Mouse (Mus musculus) G1E (cell line): ENCODE measurements around the gene Map3k15. TPM values are rescaled to one million over a fixed set of nuclear protein-coding genes. Genes with fewer than 3 reads are reported as not detected.

ENCODE experiments used
- ATAC-seq: 2 replicates; pipeline ENCODE4 v1.8.0; 2016; ENCODE audit warnings: mild to moderate bottlenecking; ENCODE audit not compliant: insufficient number of reproducible peaks, poor library complexity, low FRiP score, severe bottlenecking; ENCODE audit errors: extremely low read depth
- DNase-seq: peaks from one replicate; pipeline ENCODE4 v3.0.0; 2012; ENCODE audit warnings: low spot score
- H3K27me3 ChIP-seq: 2 replicates; pipeline ENCODE4 v1.6.1; 2012; ENCODE audit warnings: mild to moderate bottlenecking, low read length, inconsistent platforms; ENCODE audit not compliant: insufficient read depth
- H3K36me3 ChIP-seq: replicated peaks from 2 replicates; pipeline ENCODE3; 2012; ENCODE audit warnings: mild to moderate bottlenecking, inconsistent platforms
- H3K4me1 ChIP-seq: 2 replicates; pipeline ENCODE4 v1.6.1; 2012; ENCODE audit warnings: low read depth, low read length, inconsistent platforms, mixed read lengths; ENCODE audit not compliant: insufficient read depth
- H3K4me3 ChIP-seq: 2 replicates; pipeline ENCODE4 v1.5.1; 2012; ENCODE audit warnings: low read depth, mild to moderate bottlenecking, inconsistent platforms, low read length, moderate library complexity, mixed read lengths
- H3K9me3 ChIP-seq: replicated peaks from 2 replicates; pipeline ENCODE4 v1.6.1; 2012; ENCODE audit warnings: inconsistent platforms
- CTCF ChIP-seq: IDR thresholded peaks from 2 replicates; pipeline ENCODE4 v1.5.1; 2012; ENCODE audit warnings: low read depth, low read length, inconsistent platforms, mixed read lengths
- GATA1 ChIP-seq: IDR thresholded peaks from 2 replicates; pipeline ENCODE4 v1.6.1; 2012; ENCODE audit warnings: borderline replicate concordance, low read length, inconsistent platforms, mixed read lengths
- GATA2 ChIP-seq: IDR thresholded peaks from 2 replicates; pipeline ENCODE4 v1.6.1; 2012; ENCODE audit warnings: low read depth, low read length, inconsistent platforms, borderline replicate concordance
- POLR2AphosphoS5 ChIP-seq: IDR thresholded peaks from 2 replicates; pipeline ENCODE4 v1.6.1; 2012; ENCODE audit warnings: low read depth, low read length, inconsistent platforms; ENCODE audit not compliant: insufficient replicate concordance
- TAL1 ChIP-seq: conservative IDR thresholded peaks from 2 replicates; pipeline ENCODE4 v1.6.1; 2012; ENCODE audit warnings: low read depth, low read length, inconsistent platforms, mixed read lengths
- polyA plus RNA-seq: library from polyadenylated mRNA; stranded (reverse); fragments of >175 nt; gene quantifications from 2 replicates; pipeline ENCODE4 v1.2.3, GENCODE M21; 2012
- total RNA-seq, 2 experiments: library from RNA; stranded (forward) in 1 of 2; stranded (reverse) in 1 of 2; fragments of 200-1000 nt in 1 of 2; fragments of >200 nt in 1 of 2; fragmentation: Nextera tagmentation in 1 of 2; gene quantifications; 2 replicates each; pipeline ENCODE4 v1.2.3; 2014 to 2017

Map3k15 gene
- total and polyA plus RNA-seq, 3 experiments: 0.33 TPM; not detected in 2

DNA sequence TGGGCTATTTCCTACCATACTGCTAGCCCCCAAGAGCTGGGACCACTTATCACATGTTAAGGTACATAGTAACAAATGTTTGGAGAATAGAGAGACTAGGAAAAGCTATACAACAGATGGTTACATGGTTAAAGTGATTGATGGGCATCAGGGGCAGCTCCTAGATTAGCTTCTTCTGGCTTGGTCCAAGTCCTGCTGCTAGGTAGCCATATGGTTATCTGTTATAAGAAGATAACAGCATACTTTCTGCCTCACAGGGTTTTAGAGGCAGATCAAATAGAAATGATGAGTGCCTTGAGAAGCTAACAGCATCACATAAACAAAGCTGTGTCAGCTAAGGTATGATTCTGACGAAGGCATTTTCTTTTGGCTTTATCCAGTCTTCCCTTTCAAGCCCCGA, 26.8 kb upstream of the Map3k15 start:
- H3K36me3 ChIP-seq: peaks cover 54% of the 10 kb centered on the region

DNA sequence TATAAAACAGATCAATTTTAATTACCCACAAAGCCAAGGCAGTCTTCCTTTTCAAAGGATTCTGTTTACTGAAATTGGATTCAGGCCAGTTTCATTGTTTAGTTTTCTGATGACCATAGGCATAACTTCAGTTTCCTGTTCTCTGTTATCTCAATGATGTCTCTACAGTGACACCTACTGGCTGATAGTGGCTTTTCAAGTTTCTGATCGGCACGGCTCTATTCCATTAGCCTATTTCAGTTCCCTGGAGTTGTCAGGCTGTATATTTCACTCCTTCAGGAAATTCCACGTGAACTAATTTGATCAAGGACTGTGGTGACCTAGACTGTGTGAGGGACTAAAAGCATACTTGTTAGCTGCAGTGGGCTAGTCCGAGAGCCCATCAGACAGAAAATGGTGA, 25.0 kb upstream of the Map3k15 start:
- H3K36me3 ChIP-seq: peaks cover 60% of the 10 kb centered on the region
- no peaks in the 10 kb centered on the region for H3K27me3 ChIP-seq
- no peaks in the 10 kb centered on the region for H3K4me1 ChIP-seq
- ATAC-seq (no peak), DNase-seq (peak; percentile 14)
- no peaks in the 10 kb centered on the region for H3K9me3 ChIP-seq
- H3K4me3 ChIP-seq: no peak overlapping the region
- TF ChIP-seq CTCF (no peak), GATA1 (no peak), POLR2AphosphoS5 (no peak)

More for the DNA sequence above, 26.8 kb upstream of the Map3k15 start:
- no peaks in the 10 kb centered on the region for H3K27me3 ChIP-seq
- no peak for ATAC-seq
- no peak for DNase-seq
- H3K9me3 ChIP-seq: no peaks in the 10 kb centered on the region
- TF ChIP-seq POLR2AphosphoS5: no peak
- TF ChIP-seq GATA2: no peak
- TF ChIP-seq TAL1: no peak
- TF ChIP-seq GATA1: no peak
- TF ChIP-seq CTCF: no peak
- no peak overlapping the region for H3K4me3 ChIP-seq
- no peaks in the 10 kb centered on the region for H3K4me1 ChIP-seq

DNA sequence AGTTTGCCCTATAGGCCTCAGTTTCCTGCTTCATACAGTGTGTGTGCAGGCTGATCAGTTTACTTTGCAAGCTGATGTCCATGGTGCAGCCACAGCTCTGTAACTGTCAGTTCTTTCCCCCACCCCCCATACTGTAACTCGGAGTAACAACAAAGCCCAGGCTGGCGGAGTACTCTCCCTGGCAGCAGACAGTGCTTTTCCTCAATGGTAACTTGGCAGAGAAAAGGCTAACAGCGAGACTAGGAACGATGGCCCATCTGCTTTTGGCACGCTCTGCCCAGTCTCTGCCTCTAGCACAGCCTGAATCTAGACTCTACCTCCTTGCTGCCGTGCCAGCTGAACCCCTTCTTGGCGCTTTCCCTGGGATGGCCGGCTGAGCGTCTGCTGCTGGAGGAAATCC, 24.3 kb upstream of the Map3k15 start:
- Histone ChIP-seq H3K36me3 (peaks cover 67% of the 10 kb centered on the region), H3K4me3 (no peak overlapping the region), H3K4me1 (no peaks in the 10 kb centered on the region), H3K27me3 (no peaks in the 10 kb centered on the region), H3K9me3 (no peaks in the 10 kb centered on the region)
- no peak for ATAC-seq
- no peak for TF ChIP-seq GATA1
- DNase-seq: no peak

DNA sequence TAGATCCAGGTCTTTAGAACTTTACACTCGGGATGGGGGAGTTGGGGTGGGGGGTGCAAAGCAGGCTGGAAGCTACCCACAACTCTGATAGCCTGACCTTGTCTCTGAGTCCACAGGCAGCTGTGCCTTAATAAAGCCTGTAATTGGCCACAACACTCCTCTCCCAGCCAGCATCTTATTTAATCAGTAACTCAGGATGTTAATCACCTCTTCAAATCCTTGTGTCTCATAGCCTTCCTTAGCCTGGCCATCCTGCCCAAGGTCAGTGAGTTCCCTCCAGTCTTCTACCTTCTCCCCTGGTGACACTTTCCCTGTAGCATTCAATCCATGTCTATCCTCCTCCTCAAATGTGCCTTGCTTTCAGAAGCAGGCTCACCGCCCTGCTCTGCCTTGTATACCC, 19.2 kb upstream of the Map3k15 start:
- Histone ChIP-seq H3K4me1 (no peaks in the 10 kb centered on the region), H3K27me3 (no peaks in the 10 kb centered on the region), H3K4me3 (no peak overlapping the region), H3K36me3 (peaks cover 66% of the 10 kb centered on the region), H3K9me3 (no peaks in the 10 kb centered on the region)
- no peak for TF ChIP-seq CTCF
- no peak for TF ChIP-seq POLR2AphosphoS5
- no peak for DNase-seq
- no peak for ATAC-seq

- Histone ChIP-seq H3K4me3 (no peak overlapping the region), H3K9me3 (no peaks in the 10 kb centered on the region), H3K36me3 (peaks cover 47% of the 10 kb centered on the region), H3K27me3 (no peaks in the 10 kb centered on the region), H3K4me1 (no peaks in the 10 kb centered on the region)
- DNase-seq (no peak), ATAC-seq (no peak)
- no peak for TF ChIP-seq TAL1
- no peak for TF ChIP-seq POLR2AphosphoS5
- TF ChIP-seq GATA2: no peak
- no peak for TF ChIP-seq GATA1
- no peak for TF ChIP-seq CTCF
These were observed 17.0 kb upstream of the Map3k15 start for GRCm38 (mm10) chrX:159971091-159971779.

- peak; percentile 6 for DNase-seq
- no peak for ATAC-seq
- Histone ChIP-seq H3K4me1 (no peaks in the 10 kb centered on the region), H3K9me3 (no peaks in the 10 kb centered on the region), H3K4me3 (no peak overlapping the region), H3K27me3 (no peaks in the 10 kb centered on the region), H3K36me3 (peaks cover 27% of the 10 kb centered on the region)
- TF ChIP-seq CTCF (0 out of 2 replicates have a peak, but pooled peaks have one; percentile 4), GATA2 (no peak)
These were observed 14.5 kb upstream of the Map3k15 start for GRCm38 (mm10) chrX:159973730-159974129.

GRCm38 (mm10) chrX:159976243-159976642, 12.0 kb upstream of the Map3k15 start:
- no peaks in the 10 kb centered on the region for H3K4me1 ChIP-seq
- no peaks in the 10 kb centered on the region for H3K27me3 ChIP-seq
- no peak overlapping the region for H3K4me3 ChIP-seq
- TF ChIP-seq GATA2 (no peak), POLR2AphosphoS5 (no peak), TAL1 (no peak), CTCF (no peak), GATA1 (no peak)
- peaks cover 12% of the 10 kb centered on the region for H3K36me3 ChIP-seq
- ATAC-seq: no peak
- no peak for DNase-seq
- no peaks in the 10 kb centered on the region for H3K9me3 ChIP-seq
